Mouse (Mus musculus) hindbrain, postnatal 0 days (tissue): ENCODE results near the gene Glyctk. TPM values are rescaled to one million over a fixed set of nuclear protein-coding genes. Genes with fewer than 3 reads are reported as not detected.

Experiments
- ATAC-seq: fragments of 200-750 bp; cut with Nextera tagmentation; 2 replicates; pipeline ENCODE4 v1.8.0; 2017; ENCODE audit warnings: mild to moderate bottlenecking, moderate TSS enrichment, moderate library complexity
- DNase-seq: peaks from one replicate; pipeline ENCODE4 v3.0.0-alpha.2; 2015; ENCODE audit warnings: low spot score
- H3K27ac ChIP-seq: fragments of 300-500 bp; sonication (generic); 2 replicates; pipeline ENCODE4 v1.5.1; 2014; ENCODE audit warnings: mild to moderate bottlenecking
- H3K27me3 ChIP-seq: fragments of 300-500 bp; sonication (generic); 2 replicates; pipeline ENCODE4 v1.6.1; 2014; ENCODE audit warnings: low read length, mixed read lengths; ENCODE audit not compliant: insufficient read depth
- H3K36me3 ChIP-seq: fragments of 300-500 bp; sonication (generic); 2 replicates; pipeline ENCODE4 v1.6.1; 2014; ENCODE audit warnings: low read length, mixed read lengths; ENCODE audit not compliant: insufficient read depth
- H3K4me1 ChIP-seq: fragments of 300-500 bp; sonication (generic); 2 replicates; pipeline ENCODE4 v1.6.1; 2014; ENCODE audit warnings: antibody characterized with exemption, low read length, mixed read lengths; ENCODE audit not compliant: insufficient read depth
- H3K4me2 ChIP-seq: fragments of 300-500 bp; sonication (generic); 2 replicates; pipeline ENCODE4 v1.6.1; 2014; ENCODE audit warnings: low read depth, mild to moderate bottlenecking, low read length, moderate library complexity, mixed read lengths
- H3K4me3 ChIP-seq: fragments of 300-500 bp; sonication (generic); 2 replicates; pipeline ENCODE4 v1.5.1; 2014; ENCODE audit warnings: low read length
- H3K9ac ChIP-seq: fragments of 300-500 bp; sonication (generic); replicated peaks from 2 replicates; pipeline ENCODE4 v1.6.1; 2014; ENCODE audit warnings: mild to moderate bottlenecking, low read length, moderate library complexity, mixed read lengths
- H3K9me3 ChIP-seq: fragments of 300-500 bp; sonication (generic); 2 replicates; pipeline ENCODE4 v1.6.1; 2016; ENCODE audit warnings: low read length, mixed read lengths
- CTCF ChIP-seq: IDR thresholded peaks from 2 replicates; pipeline ENCODE4 v1.5.1; 2016; ENCODE audit warnings: antibody characterized with exemption, control low read depth, low read depth
- WGBS: fragments of 180-500 bp; shearing (Covaris S2); extraction: QIAGEN DNeasy Blood & Tissue Kit; methylation state at CpG from one replicate; pipeline ENCODE4 v1.1.7; 2014; 5-methylcytosine and 5-hydroxymethylcytosine counted together
- microRNA counts: library from miRNA; unstranded; fragments of <30 nt; microRNA quantifications from one replicate; lab custom pipeline; 2015
- microRNA-seq, 2 experiments: library from miRNA; unstranded; fragments of <30 nt; microRNA quantifications; one replicate each; pipeline ENCODE4; 2016
- polyA plus RNA-seq: library from polyadenylated mRNA; unstranded; fragments of >200 nt; fragmentation: Nextera tagmentation; extraction: Ambion mirVana; gene quantifications from 2 replicates; pipeline ENCODE4 v1.2.1, GENCODE M21; 2015
- total RNA-seq: library from RNA; depleted of rRNA; stranded (reverse); fragments of >200 nt; gene quantifications from 2 replicates; pipeline ENCODE4 v1.2.3, GENCODE M21; 2014; rRNA removed

Glyctk gene
- total and polyA plus RNA-seq, 2 experiments from 2014 or later: 1.2 to 1.3 TPM

GRCm38 (mm10) chr9:106115801-106116424 lies 42.0 kb downstream of the Glyctk start:
- no peaks in the 10 kb centered on the region for H3K9me3 ChIP-seq
- ATAC-seq: peak; percentile 43; the same call in 1 of the 2 replicates
- H3K4me2 ChIP-seq: peak overlapping the region; percentile 40; the same call in 1 of the 2 replicates
- no peak overlapping the region for H3K9ac ChIP-seq
- no peak overlapping the region for H3K4me3 ChIP-seq
- no peaks in the 10 kb centered on the region for H3K36me3 ChIP-seq
- 17% methylated on average over 13 of the region's 13 CpGs for WGBS
- no peak for TF ChIP-seq CTCF
- no peak overlapping the region for H3K27ac ChIP-seq
- H3K4me1 ChIP-seq: peaks cover 4% of the 10 kb centered on the region; the same call in 1 of the 2 replicates
- no peaks in the 10 kb centered on the region for H3K27me3 ChIP-seq
- peak; percentile 51 for DNase-seq

- ATAC-seq: peak; percentile 67; the same call in 1 of the 2 replicates
- H3K27ac ChIP-seq: no peak overlapping the region
- TF ChIP-seq CTCF: peak; percentile 97
These were observed 45.0 kb downstream of the Glyctk start for GRCm38 (mm10) chr9:106112770-106113423.

GRCm38 (mm10) chr9:106106241-106106640 lies 51.7 kb downstream of the Glyctk start:
- WGBS: 85% methylated on average over 9 of the region's 9 CpGs
- no peak overlapping the region for H3K9ac ChIP-seq
- ATAC-seq (no peak), DNase-seq (no peak)
- H3K4me3 ChIP-seq: no peak overlapping the region
- H3K27me3 ChIP-seq: no peaks in the 10 kb centered on the region
- TF ChIP-seq CTCF: no peak
- no peak overlapping the region for H3K27ac ChIP-seq
- H3K36me3 ChIP-seq: no peaks in the 10 kb centered on the region
- H3K4me2 ChIP-seq: no peak overlapping the region
- no peaks in the 10 kb centered on the region for H3K4me1 ChIP-seq
- H3K9me3 ChIP-seq: no peaks in the 10 kb centered on the region

More at GRCm38 (mm10) chr9:106112770-106113423, 45.0 kb downstream of the Glyctk start:
- no peak overlapping the region for H3K4me3 ChIP-seq
- no peaks in the 10 kb centered on the region for H3K27me3 ChIP-seq
- H3K9ac ChIP-seq: no peak overlapping the region
- WGBS: 26% methylated on average over 10 of the region's 10 CpGs
- DNase-seq: peak; percentile 86
- H3K36me3 ChIP-seq: no peaks in the 10 kb centered on the region
- H3K9me3 ChIP-seq: no peaks in the 10 kb centered on the region
- H3K4me1 ChIP-seq: no peaks in the 10 kb centered on the region
- H3K4me2 ChIP-seq: no peak overlapping the region

- ATAC-seq: no peak
- Histone ChIP-seq H3K27me3 (no peaks in the 10 kb centered on the region), H3K27ac (no peak overlapping the region), H3K36me3 (no peaks in the 10 kb centered on the region), H3K4me3 (no peak overlapping the region), H3K4me2 (no peak overlapping the region), H3K4me1 (peaks cover 3% of the 10 kb centered on the region; the same call in 1 of the 2 replicates), H3K9me3 (no peaks in the 10 kb centered on the region), H3K9ac (no peak overlapping the region)
- WGBS: 54% methylated on average over 7 of the region's 7 CpGs
- DNase-seq: no peak
- TF ChIP-seq CTCF: no peak
These were observed 53.5 kb downstream of the Glyctk start for GRCm38 (mm10) chr9:106104401-106104800.

MicroRNAs within 50 kb of the gene (microRNA counts, 519-probe panel; counts per million panel counts)
- microRNA mmu-let-7g (lab: Ali Mortazavi, UCI): 6,738 counts per million, percentile 98 among the panel's probes with 10 or more counts

Small RNA genes within 50 kb of the gene (microRNA-seq; reads per million reads assigned to microRNA genes)
- 157 to 186 reads per million in 2 experiments for gene Mir135a-1
- 71,888 to 85,080 reads per million in 2 experiments for gene Mirlet7g

Other genes starting within 250 kb of the Glyctk start
- 0.32 and 1.5 TPM in 2 replicates for gene Col6a5, start 197.5 kb downstream of the Glyctk start, total RNA-seq
- 0.13 and 0.39 TPM in 2 replicates for gene Col6a5, start 197.5 kb downstream of the Glyctk start, polyA plus RNA-seq
- gene Col6a4, start 61.4 kb downstream of the Glyctk start, total RNA-seq: 0.54 and 1.3 TPM in 2 replicates
- 0.73 and 1.0 TPM in 2 replicates for gene Col6a4, start 61.4 kb downstream of the Glyctk start, polyA plus RNA-seq
- gene Wdr82, start 12.8 kb upstream of the Glyctk start, total RNA-seq: 240 and 243 TPM in 2 replicates
- gene Wdr82, start 12.8 kb upstream of the Glyctk start, polyA plus RNA-seq: 29.1 and 32.6 TPM in 2 replicates
- gene Ppm1m, start 41.6 kb upstream of the Glyctk start, total RNA-seq: 19.0 and 23.3 TPM in 2 replicates
- gene Ppm1m, start 41.6 kb upstream of the Glyctk start, polyA plus RNA-seq: 18.5 and 21.2 TPM in 2 replicates
- gene Twf2, start 45.0 kb upstream of the Glyctk start, total RNA-seq: 57.4 and 72.6 TPM in 2 replicates
- 42.0 and 43.9 TPM in 2 replicates for gene Twf2, start 45.0 kb upstream of the Glyctk start, polyA plus RNA-seq
- gene Tlr9, start 64.5 kb upstream of the Glyctk start, total RNA-seq: 0.36 and 0.37 TPM in 2 replicates
- gene Tlr9, start 64.5 kb upstream of the Glyctk start, polyA plus RNA-seq: 0.09 and 0.11 TPM in 2 replicates
- 80.9 and 92.7 TPM in 2 replicates for gene Alas1, start 90.5 kb upstream of the Glyctk start, total RNA-seq
- 80.4 and 92.3 TPM in 2 replicates for gene Alas1, start 90.5 kb upstream of the Glyctk start, polyA plus RNA-seq
- gene Poc1a, start 122.9 kb upstream of the Glyctk start, total RNA-seq: 9.3 and 9.8 TPM in 2 replicates
- gene Poc1a, start 122.9 kb upstream of the Glyctk start, polyA plus RNA-seq: 9.2 and 10.8 TPM in 2 replicates
- gene Dusp7, start 210.5 kb upstream of the Glyctk start, total RNA-seq: 56.0 and 66.4 TPM in 2 replicates
- gene Dusp7, start 210.5 kb upstream of the Glyctk start, polyA plus RNA-seq: 12.7 and 13.7 TPM in 2 replicates